Comparison of ENCODE assay signal across 14 mouse cellular contexts in the genomic region with DNA sequence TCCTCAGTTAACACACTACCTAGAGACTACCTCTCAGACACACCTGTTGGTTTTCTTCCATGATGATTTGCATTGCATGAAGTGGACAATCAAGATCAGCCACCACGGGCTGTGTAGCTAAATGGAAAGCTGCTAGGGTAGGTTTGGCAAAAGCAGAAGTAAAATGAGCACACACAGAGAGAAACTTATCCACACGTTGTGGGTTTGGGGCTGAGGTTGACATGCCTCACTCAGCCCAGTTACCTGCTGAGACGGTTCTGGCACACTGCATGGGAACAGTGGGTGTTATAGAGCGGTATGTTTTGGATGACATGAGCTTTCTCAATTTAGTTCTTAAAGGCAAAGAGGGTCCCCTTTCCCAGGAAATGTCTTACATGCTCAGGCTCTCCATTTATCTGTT.
"Had no signal": no experiment of that assay in that cellular context is flagged by ENCODE, and none has a peak within 500 bp of the region (broad histone marks: within the 10 kb centered on the region; RNA-seq: fewer than 3 reads in every experiment).

No protein-coding gene starts in this region.

- DNase-seq: lung, adult 18-20 months; lung, embryonic 14.5 days; lung, postnatal 10 days; lung, postnatal 4 days; midbrain, embryonic 14.5 days; retina, postnatal 1 day; right cerebral cortex, adult 18-20 months; right cerebral cortex, postnatal 25 days; right cerebral cortex, postnatal 4 days; spleen, adult 18-20 months; thymus, adult 18-20 months; thymus, postnatal 14 days; thymus, postnatal 36 days had no signal

- ATAC-seq: midbrain, embryonic 16.5 days had no signal
